Mouse (Mus musculus) ES-Bruce4 (cell line): ENCODE measurements around the gene Mark1.

Source experiments
- CTCF ChIP-seq: IDR thresholded peaks from one replicate; pipeline ENCODE4 v1.8.1; 2011; ENCODE audit warnings: low read depth, low read length
- POLR2A ChIP-seq: IDR thresholded peaks from one replicate; pipeline ENCODE4 v1.8.1; 2011; ENCODE audit warnings: low read length; ENCODE audit not compliant: insufficient read depth

DNA sequence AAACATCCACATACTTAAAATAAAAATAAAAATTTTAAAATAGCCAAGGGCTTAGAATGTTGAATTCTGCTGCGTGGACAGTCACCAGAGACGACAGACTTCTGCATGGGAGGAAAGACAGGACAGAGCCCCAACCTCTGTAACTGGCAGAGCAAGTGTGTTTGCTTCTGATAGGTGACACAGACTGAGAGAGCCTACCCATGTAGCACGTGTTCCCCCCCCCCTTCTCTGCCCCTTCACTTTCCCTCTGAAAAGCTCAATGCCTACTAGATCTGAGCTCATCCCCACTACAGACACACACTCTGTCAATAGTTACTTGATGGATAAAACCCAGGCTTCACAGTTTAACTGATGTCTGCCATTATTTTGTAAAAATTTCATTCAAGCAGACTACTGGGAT is 152.4 kb downstream of the Mark1 start:
- TF ChIP-seq CTCF (no peak), POLR2A (no peak)
